Mouse (Mus musculus) urinary bladder, adult 2 months (tissue): ENCODE data around the gene Actr2. TPM values are rescaled to one million over a fixed set of nuclear protein-coding genes. Genes with fewer than 3 reads are reported as not detected.
"Not testable (repeated sequence)": the region's sequence is repeated elsewhere in the genome, so short reads cannot be mapped to it uniquely, and the experiment has no call there.

Experiments
- DNase-seq: peaks from one replicate; pipeline ENCODE4 v3.0.0; 2022; ENCODE audit warnings: low spot score
- polyA plus RNA-seq: library from polyadenylated mRNA; depleted of rRNA; stranded (reverse); fragments of >200 nt; gene quantifications from 2 replicates; pipeline ENCODE4 v1.2.3, GENCODE M21; 2012; rRNA removed

Gene Actr2
- polyA plus RNA-seq, result 93.5 and 95.0 TPM in 2 replicates

DNA sequence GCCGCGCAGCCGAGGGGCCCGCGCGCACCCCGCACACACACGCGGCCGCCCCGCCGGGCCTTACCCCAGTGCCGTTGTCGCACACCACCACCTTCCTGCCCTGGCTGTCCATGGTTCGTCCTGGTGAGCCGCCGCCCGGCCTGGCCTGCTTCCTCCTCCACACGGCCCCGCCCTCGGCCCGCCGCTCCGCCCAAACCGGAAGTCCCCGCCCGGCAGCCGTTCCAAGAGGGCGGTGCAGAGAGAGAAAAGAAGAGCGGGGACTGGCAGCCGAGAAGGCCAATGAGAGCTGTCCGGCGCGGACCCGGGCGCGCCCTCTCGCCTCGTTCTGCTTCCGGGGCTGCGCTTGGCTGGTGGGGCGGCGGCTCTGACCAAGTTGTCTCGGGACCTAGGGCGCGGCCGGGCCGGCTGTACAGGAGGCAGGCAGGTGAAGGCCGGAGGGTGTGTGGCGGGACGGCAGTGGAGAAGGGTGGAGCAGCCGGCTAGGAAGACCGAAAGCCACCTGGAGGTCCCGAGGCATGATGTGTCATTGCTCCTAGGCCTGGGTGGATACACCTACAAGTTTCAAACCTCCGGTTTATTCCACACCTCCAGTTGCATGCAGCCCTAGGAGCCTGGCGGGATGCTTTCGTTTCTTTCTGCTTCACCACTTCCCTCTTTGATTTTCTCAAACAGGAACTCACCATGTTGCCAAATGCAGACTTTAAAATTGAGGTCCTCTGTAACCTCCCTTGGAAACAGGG, at the start of gene Actr2:
Actr2 (minus strand) TSS at position 173 of the 740 bp plus-strand sequence.
- DNase-seq, result peak; percentile 95

DNA sequence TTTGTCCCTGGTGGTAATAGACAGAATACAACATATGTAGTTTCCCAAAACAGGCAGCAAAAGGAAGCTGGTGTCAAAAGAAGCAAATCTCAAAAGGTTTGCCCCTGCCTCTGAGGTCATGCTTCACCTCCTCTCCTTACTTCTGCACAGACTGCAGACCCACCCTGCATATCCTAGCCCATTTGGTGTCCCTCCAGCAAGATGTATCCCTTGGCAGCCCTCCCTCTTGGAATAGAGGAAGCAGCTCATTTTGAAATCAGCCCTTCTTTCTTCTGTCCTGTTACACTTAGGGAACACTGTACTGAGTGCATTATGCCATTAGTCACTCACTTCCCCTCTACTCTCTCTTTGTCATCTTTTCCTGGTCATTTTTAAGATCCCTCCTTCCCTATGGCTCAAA, 46.2 kb upstream of the Actr2 start:
- no peak for DNase-seq

DNA sequence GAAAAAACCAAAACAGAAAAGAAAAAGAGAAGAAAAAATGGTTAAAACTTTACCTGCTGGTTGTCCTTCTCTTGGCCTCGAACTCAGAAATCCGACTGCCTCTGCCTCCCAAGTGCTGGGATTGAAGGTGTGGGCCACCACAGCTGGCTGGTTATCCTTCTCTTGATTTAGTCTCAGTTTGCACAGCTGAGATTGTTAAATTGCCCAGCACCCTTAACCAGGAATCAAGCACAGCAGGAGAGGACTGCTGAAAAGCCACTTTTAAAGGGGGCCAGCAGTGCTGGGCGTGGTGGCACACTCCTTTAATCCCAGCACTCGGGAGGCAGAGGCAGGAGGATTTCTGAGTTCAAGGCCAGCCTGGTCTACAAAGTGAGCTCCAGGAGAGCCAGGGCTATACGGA, 40.8 kb upstream of the Actr2 start:
- not testable (repeated sequence) for DNase-seq

DNA sequence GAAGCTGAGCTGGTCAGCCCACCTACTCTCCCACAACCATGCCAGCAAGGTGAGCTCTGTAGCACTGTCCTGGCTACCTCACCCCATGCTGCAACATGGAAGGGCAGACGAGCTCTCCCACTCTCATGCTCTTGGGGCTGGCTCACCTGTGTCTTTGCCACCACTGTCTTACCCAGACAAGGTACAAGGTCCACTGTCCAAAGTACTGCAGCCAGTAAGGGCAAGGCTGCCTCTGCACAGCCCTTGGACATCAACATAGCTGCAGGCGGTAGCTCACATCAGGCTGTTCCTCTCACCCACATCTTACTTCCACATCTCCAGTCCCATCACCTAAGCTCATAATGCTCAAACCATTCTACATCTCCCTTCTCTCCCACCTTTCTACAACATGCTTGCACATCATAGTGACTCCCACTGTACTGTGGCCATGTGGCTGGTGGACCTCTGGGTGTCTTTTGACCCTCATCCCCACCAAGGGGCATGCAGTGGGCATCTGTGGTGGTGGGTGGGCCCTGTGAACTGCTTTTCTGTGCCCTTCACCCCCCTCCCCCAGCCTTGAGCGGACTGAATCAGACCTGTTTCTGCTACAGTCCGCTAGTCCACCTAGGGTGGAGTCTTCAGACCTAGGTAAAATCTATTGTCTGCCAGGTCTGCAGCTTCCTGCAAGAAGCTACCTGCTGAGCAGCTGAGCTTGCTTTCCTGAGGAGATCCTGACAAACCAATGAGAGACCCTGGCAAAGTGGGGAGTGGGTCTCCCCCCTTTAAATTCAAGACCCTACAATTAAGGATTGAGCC, 39.6 kb upstream of the Actr2 start:
- DNase-seq, result no peak

DNA sequence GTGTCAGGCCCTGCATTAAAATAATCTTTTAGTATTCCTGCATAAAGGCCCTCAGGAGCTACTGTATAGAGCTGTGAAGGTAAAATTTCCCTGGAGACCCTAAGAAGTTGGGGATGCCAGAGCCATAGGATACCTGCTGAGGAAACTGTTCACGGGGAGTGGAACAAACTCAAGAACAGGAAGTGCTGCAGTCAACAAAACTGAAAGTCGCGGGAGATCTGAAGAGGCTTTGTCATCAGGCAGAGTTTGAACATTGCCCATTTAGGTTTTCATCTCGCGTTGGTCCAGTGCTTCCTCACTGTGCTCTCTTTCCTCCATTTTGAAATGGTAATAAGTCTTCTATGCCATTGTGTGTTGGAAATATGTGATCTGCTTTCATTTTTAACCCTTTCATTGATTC, 38.6 kb upstream of the Actr2 start:
- no peak for DNase-seq

DNA sequence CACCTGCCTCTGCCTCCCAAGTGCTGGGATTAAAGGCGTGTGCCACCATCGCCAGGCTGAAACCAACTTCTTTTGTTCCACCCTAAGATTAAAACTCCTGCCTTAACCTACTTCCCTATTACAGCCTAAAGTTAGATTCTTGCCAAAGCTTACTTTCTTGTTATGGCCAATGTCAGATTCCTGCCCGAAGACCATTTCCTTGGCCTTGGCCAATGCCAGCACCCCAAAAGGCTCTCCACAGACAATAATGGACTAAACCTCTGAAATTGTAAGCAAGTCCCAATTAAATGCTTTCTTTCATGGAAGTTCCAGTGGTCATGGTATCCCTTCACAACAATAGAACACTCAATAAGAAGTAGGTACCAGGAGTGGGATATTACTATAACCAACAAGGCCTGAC, 37.2 kb upstream of the Actr2 start:
- no peak for DNase-seq

DNA sequence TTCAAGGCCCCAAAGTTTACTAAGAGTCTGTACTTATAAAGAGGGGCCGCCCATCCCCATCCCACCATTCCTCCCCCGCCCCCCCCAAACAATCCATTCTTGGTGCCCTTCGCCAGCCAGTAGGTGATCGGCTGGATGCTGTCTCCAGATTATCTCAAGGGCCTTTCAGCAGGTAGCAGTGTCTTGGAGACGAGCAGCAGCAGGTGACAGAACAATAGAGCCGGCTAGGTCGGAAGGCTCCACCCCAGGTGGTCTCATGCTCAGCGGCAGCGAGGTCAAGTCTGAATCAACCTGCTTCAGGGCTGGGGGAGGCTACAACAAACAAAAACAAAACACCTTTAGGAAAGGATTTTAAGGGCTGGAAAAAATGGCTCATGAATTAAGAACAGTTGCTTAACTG, 32.7 kb upstream of the Actr2 start:
- no peak for DNase-seq

DNA sequence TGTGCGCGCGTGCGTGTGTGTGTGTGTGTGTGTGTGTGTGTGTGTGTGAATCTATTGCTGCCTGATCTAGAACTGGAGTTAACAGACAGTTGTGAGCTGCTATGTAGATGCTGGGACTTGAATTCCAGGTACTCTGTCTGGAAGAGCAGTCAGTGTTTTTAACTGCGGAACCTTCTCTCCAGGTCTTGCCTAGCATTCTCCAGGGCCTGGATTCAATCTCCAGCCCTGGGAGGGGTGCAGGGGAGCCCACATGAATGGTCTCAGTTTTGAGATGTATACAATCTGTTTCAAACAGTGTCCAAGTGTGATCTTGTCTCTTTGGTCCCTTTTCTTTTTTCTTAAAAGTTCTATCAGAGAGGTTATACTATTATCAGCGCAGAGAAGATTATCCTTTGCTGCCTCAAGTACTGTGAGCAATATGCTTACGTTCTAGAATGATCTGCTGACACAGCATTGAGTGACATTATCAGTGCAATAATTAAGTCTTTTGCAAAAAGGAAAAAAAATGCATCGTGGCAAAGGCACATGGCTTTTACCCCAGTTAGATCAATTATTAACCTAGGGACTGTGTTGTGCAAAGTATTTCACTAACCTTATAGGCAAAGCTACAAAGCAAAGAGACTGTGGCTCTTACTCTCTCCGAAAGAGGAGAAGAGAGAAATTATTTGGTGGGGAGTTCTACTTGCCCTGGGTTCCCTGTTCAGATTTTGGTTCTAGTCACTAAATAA, 32.0 kb upstream of the Actr2 start:
- no peak for DNase-seq

DNA sequence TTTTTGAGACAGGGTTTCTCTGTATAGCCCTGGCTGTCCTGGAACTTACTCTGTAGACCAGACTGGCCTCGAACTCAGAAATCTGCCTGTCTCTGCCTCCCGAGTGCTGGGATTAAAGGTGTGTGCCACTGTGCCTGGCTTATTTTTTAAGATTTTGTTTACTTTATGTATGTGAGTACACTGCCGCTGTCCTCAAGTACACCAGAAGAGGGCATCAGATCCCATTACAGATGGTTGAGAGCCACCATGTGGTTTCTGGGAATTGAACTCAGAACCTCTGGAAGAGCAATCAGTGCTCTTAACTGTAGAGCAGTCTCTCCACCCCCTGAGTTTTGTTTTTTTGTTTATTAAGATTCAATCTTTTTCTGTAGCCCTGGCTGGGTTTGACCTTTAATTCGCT, 31.0 kb upstream of the Actr2 start:
- not testable (repeated sequence) for DNase-seq

DNA sequence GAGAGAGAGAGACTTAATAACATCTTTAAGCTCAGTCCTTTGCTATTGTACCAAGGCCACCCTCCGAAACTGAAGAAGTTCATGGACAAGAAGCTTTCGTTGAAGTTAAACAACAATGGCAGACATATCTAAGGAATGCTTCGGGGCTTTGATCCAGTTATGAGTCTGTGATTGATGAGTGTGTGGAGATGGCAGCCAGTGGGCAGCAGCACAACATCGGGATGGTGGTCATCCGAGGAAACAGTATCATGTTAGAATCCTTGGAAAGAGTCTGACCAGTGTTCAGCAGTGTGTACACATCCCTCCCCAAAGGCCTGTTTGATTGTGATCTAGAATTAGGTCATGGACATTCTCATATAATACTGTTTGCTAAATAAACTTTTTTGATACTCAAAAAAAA, 29.8 kb upstream of the Actr2 start:
- DNase-seq, result no peak

DNA sequence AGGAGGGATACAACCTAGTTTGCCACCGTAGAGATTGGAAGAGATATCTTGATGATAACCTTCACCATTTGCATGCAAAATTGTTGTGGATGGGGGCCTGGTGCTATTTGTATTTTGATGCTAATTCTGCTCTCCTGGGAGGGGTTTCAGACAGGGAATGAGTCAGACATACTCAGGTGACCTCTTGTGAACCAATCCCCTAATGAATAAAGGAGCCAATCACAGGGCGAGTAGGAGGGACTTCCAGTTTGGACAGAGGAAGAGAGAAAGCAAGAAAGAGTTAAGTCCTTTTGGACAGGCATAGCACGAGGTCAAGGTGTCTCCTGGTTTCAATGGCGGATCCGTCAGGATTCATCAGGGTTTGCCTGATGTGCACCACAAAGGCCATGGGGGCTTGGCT, 27.6 kb upstream of the Actr2 start:
- DNase-seq, result no peak

DNA sequence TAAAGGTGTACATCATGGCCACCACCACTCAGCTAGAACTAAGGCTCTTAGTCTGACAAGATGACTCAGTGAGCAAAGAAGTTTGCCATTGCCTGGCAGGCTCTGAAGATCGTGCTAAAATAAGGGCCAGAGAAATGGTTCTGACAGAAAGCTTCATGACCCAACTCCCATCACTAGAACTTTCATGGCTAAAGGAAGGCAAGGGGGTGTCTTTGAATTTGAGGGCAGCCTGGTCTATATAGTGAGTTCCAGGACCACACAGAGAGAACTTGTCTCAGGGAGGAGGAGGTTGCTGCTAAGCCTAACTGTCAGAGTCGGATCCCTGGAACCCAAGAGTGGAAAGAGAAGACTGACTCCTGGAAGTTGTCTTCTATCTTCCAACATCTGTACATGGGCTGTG, 27.0 kb upstream of the Actr2 start:
- no peak for DNase-seq

DNA sequence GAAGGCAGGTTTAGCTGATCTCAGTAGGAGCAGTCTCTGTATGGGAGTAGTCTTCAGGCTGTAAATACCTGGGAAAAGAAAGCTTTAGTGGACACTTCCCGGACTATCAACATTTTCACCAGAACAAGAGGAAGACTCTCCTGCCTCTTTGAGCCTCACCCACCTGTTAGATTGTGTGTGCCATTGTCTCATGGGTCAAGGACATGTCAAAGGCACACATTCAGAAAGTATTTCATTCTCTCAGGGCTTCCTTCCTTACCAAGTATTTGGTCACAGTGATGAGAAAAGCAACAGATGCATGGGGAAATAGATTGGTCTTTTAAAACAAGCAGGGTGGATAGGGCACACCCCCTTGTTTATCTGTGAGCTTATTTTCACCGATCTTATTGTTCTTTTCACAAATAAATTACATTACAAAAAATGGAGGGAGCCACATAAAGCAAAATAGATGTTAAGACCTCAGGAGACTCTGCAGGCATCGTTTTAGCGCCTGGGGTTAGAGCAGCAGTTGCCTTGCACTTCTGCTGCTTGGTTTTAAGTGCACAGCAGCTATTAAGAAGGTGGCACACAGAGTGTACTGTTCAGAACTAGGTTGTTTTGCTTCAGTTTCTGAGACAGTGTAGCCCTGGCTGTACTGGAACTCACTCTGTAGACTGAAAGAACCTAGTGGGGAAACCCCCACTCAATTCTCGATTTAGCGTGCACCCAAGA, 25.9 kb upstream of the Actr2 start:
- DNase-seq, result no peak

DNA sequence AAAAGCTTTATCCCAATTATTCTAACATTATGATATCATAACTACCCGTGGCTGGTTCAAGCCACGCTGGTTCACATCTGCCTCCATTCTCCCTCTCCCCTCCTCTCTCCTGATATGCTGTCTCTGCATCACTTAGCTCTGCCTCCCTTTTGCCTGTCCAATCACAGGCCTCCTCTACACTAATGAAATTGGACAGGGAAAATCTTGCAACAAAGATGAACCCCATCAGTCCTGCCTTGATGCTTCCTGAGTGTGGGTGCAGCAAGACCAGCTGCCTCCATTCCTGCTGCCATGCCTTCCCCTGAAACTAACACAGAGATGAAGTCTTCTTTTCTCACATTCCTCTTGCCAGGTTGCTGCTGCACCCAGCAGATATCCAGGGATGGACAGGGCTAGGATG, 25.2 kb upstream of the Actr2 start:
- no peak for DNase-seq

DNA sequence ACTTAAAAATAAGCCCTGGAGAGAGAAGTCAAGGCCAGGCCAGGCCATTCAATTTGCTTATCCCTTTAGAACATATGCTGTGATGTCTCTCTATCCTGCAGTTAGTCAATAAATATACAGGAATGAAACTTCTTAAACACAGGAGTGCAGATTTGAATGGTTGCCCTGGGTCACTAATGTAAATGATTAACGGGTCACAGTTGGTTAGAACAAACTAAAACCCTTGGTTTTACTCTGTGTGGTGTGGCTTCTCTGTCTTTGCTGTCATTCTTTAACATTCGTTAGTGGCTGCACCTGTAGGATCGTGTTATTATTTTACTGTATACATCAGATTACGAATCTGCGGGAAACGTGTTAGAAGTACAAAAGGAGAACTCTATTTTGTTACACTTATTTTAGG, 23.6 kb upstream of the Actr2 start:
- DNase-seq, result no peak

DNA sequence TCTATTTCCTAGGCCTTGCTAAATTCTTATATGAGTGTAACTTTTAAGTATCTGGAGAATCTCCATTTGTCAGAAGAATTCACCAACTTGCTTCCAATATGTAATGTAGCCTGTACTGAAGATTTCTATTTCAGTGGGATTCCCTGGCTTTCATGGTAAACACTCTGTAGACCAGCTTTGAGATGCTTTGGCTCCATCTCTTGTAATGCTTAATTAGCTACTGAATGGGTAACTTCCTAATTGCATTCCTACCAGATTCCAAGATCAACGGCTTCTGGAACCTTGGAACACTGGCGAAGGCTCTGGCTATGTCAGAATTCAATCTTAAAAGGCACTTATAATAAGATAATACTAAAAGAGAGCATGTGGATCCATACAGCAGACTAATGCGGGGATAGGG, 22.2 kb upstream of the Actr2 start:
- not testable (repeated sequence) for DNase-seq

DNA sequence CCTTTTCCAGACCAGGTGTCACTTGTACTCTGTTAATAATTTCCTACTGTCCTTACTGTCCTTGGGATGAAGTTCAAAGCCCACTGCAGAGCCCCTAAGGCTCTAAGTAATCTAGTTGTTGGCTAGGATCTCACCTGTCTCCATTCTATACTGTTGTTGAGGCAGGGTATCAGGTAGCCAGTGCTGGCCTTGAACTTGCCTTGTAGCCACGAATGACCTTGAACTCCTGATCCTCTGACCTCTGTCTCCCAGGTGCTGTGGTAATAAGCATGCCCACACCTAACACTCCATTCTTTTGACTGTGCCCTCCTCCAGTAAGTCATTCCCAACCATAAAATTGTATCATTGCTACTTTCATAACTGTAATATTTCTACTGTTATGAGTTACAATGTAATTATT, 21.0 kb upstream of the Actr2 start:
- DNase-seq, result no peak

DNA sequence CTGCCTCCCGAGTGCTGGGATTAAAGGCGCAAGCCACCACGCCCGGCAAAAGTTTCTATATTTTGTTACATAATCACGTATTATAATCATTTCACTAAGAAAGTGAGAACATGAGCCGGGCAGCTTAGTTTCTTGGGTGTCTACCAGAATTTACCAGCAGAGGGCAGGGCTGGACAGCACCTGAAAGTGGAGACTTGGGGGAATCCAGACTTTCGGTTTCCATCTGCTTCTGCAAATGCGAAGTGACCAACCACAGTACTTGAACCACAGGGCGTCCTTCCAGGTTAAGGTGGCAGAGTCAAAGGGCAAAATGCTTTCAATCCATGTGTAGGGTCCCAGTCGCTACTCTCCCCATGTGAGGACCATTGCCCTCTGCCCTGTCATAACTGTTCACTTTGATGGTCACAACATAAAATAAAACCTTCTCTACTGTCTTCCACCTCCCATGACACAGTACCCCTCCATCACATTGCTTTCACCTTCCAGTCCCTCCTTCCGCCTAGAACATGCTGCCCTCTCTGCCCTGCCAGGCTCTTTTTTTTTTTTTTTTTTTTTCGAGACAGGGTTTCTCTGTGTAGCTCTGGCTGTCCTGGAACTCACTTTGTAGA, 20.3 kb upstream of the Actr2 start:
- peak; percentile 47 for DNase-seq

DNA sequence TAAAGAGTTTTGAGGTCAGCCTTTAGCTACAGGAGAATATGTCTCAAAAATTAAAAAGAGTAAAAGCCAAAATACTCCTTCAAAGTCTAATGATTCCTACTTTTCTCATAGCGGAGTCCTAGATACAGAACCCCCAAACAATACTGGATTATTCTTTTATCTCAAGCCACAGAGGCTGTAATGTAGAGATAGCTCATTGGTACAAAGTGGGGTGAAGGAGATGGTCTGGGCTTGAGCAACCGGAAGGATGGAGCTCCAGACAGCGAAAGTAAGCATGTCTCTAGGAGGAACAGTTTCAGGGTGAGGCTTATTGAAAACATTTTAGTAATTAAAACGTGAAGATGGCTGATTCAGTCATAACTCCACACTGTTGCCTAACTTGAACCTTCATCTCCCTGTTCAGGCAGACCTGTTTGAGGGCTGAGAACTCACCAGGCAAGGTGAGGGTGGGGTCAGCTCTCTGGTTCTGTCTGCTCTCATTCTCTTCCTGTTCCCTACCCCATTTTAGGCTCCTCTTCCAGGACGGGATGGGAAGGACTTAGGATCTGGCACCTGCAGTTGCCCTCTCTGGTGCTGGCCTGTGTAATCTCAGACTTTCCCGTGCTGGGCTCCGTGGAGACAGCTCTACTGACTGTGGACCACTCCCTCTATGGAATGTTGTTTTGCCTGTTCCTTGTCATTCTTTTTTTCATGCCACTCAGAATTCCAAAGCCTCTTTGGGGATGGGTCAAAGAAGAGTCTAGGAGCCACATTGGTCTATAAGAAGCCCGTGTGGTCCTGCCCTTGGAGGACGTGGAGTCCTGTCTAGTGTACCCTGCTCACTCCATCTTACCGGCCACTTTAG, 14.2 kb upstream of the Actr2 start:
- no peak for DNase-seq

DNA sequence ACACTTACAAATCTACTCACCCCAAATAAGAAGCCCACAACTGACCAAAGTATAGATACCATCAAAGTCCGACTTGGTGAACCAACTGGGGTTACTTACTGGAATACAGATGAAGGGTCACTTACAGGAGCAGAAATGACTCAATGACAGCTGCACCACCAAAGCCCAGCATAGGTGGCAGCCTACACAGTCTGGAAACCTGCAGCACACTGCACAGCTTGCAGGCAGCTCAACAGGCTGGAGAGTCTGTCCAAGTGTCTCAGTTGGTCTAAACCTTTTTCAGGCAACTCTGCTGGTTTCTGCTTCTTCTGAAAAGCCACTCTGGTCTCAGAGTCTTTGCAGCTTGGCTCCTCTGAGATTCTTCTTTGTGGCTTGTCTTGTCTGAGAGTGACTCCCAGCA, 12.7 kb upstream of the Actr2 start:
- DNase-seq, result no peak

DNA sequence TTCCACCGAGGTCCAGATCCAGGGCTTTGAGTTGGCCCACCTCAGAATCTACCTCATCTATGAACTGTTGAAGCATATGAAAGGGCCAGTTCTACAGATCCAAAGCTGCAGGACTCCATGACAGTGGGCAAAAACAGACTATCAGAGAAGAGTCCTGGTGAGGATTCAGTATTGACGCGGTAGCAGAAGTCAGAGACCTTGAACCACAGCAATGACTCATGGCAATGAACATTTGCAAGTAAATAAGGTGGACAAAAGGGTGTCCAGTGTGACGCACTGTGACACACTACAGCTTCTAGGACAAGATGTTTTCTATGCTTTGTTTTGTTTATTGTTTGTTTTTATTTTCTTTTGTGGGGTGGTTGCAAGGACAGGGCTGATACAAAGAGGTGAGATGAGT, 4.0 kb upstream of the Actr2 start:
- DNase-seq, result no peak
